9 mouse cellular contexts compared by ENCODE assay signal in genomic region chr5:143057753-143058152, GRCm38 (mm10). TPM values are rescaled to one million over a fixed set of nuclear protein-coding genes. Genes with fewer than 3 reads are reported as not detected.
DNase-seq lines count a peak whose midpoint lies in the region; ATAC-seq and TF ChIP-seq lines count a peak whose summit lies in the region.
"Had no signal": no experiment of that assay in that cellular context is flagged by ENCODE, and none has a peak within 500 bp of the region (broad histone marks: within the 10 kb centered on the region; RNA-seq: fewer than 3 reads in every experiment).

No protein-coding gene starts in this region.

- peaks cover 4% of the 10 kb centered on the region; the same call in 1 of the 2 replicates for H3K36me3 ChIP-seq in heart, postnatal 0 days (replicated peaks; ENCODE audit: control insufficient read depth, insufficient read depth, low read length)
- no peaks in the 10 kb centered on the region; the same call in 1 of the 2 replicates for H3K36me3 ChIP-seq in testis, adult 2 months (ENCODE audit: control insufficient read depth, insufficient read depth, low read length)
- peaks cover 29% of the 10 kb centered on the region for H3K36me3 ChIP-seq in liver, embryonic 12.5 days

- no peak for ATAC-seq in heart, postnatal 0 days (ENCODE audit: insufficient read depth, low read depth)
- ATAC-seq in liver, embryonic 12.5 days = no peak

- peaks cover 49% of the 10 kb centered on the region for H3K4me1 ChIP-seq in heart, postnatal 0 days (ENCODE audit: control insufficient read depth, insufficient read depth)
- no peaks in the 10 kb centered on the region; the same call in 1 of the 2 replicates for H3K4me1 ChIP-seq in testis, adult 2 months (ENCODE audit: control insufficient read depth, insufficient read depth, low read length)
- H3K4me1 ChIP-seq in liver, embryonic 12.5 days = peaks cover 98% of the 10 kb centered on the region

- TF ChIP-seq POLR2A in testis, adult 2 months (IDR thresholded peaks at IDR 0.05; ENCODE audit: control insufficient read depth, low read depth, low read length) = no peak

- intact Hi-C loops in heart, postnatal 14 days (cut with DNase I) = no loop called here

- 71% methylated on average over 1 of the region's 1 CpGs for WGBS in heart, postnatal 0 days
- 31% methylated on average over 1 of the region's 1 CpGs for WGBS in liver, embryonic 12.5 days (ENCODE audit: insufficient replicate concordance)

- H3K4me3 ChIP-seq in heart, postnatal 0 days (ENCODE audit: low read depth, low read length) = no peak overlapping the region
- no peak overlapping the region for H3K4me3 ChIP-seq in testis, adult 2 months (ENCODE audit: control insufficient read depth, low read depth, low read length)
- no peak overlapping the region for H3K4me3 ChIP-seq in liver, embryonic 12.5 days

- no peak for TF ChIP-seq CTCF in heart, postnatal 0 days (IDR thresholded peaks at IDR 0.05; ENCODE audit: low read depth)
- TF ChIP-seq CTCF in testis, adult 2 months (IDR thresholded peaks at IDR 0.05; ENCODE audit: control insufficient read depth, insufficient read depth, insufficient replicate concordance, low read depth, low read length) = no peak

- no peak for DNase-seq in heart, postnatal 0 days (ENCODE audit: low spot score)
- no peak for DNase-seq in heart, postnatal 14 days
- DNase-seq in testis, postnatal 10 days (ENCODE audit: low spot score) = no peak
- DNase-seq in right cerebral cortex, postnatal 10 days (ENCODE audit: low spot score in 2 of 2) = no peak
- DNase-seq in urinary bladder, postnatal 4 days (ENCODE audit: low spot score in 2 of 2) = no peak
- DNase-seq: kidney, adult 9 months; right cerebral cortex, adult 18-20 months had no signal

- no peak overlapping the region for H3K4me2 ChIP-seq in heart, postnatal 0 days (ENCODE audit: low read depth, low read length)
- H3K4me2 ChIP-seq in liver, embryonic 12.5 days = peak overlapping the region; percentile 67

- H3K9me3 ChIP-seq in heart, postnatal 0 days (replicated peaks; ENCODE audit: control insufficient read depth, low read length) = no peaks in the 10 kb centered on the region
- no peaks in the 10 kb centered on the region for H3K9me3 ChIP-seq in liver, embryonic 12.5 days (replicated peaks)

- TF ChIP-seq EP300 in heart, postnatal 0 days (IDR thresholded peaks at IDR 0.05; ENCODE audit: low read depth) = no peak

- peak overlapping the region; percentile 56 for H3K27ac ChIP-seq in heart, postnatal 0 days (ENCODE audit: low read depth)
- peak overlapping the region; percentile 40; the same call in 1 of the 2 replicates for H3K27ac ChIP-seq in testis, adult 2 months (ENCODE audit: control insufficient read depth, insufficient read depth, low read depth, low read length)
- H3K27ac ChIP-seq in liver, embryonic 12.5 days = peak overlapping the region; percentile 99

- no peak overlapping the region for H3K9ac ChIP-seq in heart, postnatal 0 days (replicated peaks; ENCODE audit: low read depth, low read length)
- peak overlapping the region; percentile 73 for H3K9ac ChIP-seq in liver, embryonic 12.5 days

- H3K27me3 ChIP-seq in heart, postnatal 0 days (ENCODE audit: control insufficient read depth, insufficient read depth, low read length) = no peaks in the 10 kb centered on the region
- no peaks in the 10 kb centered on the region for H3K27me3 ChIP-seq in testis, adult 2 months (ENCODE audit: control insufficient read depth, insufficient read depth, low read length)
- H3K27me3 ChIP-seq in liver, embryonic 12.5 days (replicated peaks) = no peaks in the 10 kb centered on the region

RNA-seq across cellular contexts. Expression of gene Rnf216, which starts 55.0 kb away (rescaled TPM):
- 23.3 and 25.2 TPM in 2 replicates for total RNA-seq in heart, postnatal 0 days (2014; rRNA removed; ENCODE audit: low replicate concordance)
- 17.1 and 17.7 TPM in 2 replicates for polyA plus RNA-seq in heart, postnatal 0 days (2015; fragmentation: Nextera tagmentation; extraction: Ambion mirVana)
- 10 to 100 TPM; 25.7 to 29.4 TPM for total RNA-seq in heart, postnatal 14 days (2021)
- 58.3 and 60.4 TPM in 2 replicates for polyA plus RNA-seq in testis, adult 2 months (2012; rRNA removed)
- 28.5 and 30.1 TPM in 2 replicates for polyA plus RNA-seq in liver, embryonic 12.5 days (2016; fragmentation: Nextera tagmentation; extraction: Ambion mirVana)

Comparison
In these comparisons a context has a peak if more than half of its experiments do, and no peak if none do; other contexts are left out.
1. H3K27ac ChIP-seq: peak in every context shown above with its lines; median percentile 99 in liver, embryonic 12.5 days; 56 in heart, postnatal 0 days; 40 in testis, adult 2 months.